Mouse (Mus musculus) fat pad, adult 2 months (tissue): ENCODE data around the gene Cmah.
"Not testable (repeated sequence)": the region's sequence is repeated elsewhere in the genome, so short reads cannot be mapped to it uniquely, and the experiment has no call there.

Experiments used
- DNase-seq: peaks from one replicate; pipeline ENCODE4 v3.0.0-alpha.2; 2011; ENCODE audit warnings: low read depth, low spot score; ENCODE audit errors: extremely low read depth

Gene Cmah

GRCm38 (mm10) chr13:24339907-24340306, 12.7 kb downstream of the Cmah start:
- DNase-seq: no peak

DNA sequence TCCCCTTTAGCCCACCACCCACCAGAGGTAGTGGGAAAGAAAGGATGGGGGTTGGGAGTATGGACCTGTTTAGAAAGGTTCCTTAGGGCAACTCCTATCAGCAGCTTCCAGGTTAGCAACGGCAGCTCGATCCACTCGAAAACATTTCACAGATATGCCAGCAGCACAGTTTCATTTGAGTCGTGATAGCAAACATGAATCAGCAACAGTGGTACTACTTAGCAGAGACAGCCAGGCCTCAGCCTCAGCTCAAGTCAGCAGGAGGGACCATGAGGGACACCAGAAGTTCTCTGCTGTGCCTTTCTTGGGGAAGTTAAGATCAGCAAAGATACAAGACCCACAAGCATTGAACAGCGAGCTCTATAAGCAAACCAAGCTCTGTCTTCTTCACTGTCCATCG, 13.3 kb downstream of the Cmah start:
- no peak for DNase-seq

- no peak for DNase-seq
Measured at GRCm38 (mm10) chr13:24342091-24342490, 14.9 kb downstream of the Cmah start.

DNA sequence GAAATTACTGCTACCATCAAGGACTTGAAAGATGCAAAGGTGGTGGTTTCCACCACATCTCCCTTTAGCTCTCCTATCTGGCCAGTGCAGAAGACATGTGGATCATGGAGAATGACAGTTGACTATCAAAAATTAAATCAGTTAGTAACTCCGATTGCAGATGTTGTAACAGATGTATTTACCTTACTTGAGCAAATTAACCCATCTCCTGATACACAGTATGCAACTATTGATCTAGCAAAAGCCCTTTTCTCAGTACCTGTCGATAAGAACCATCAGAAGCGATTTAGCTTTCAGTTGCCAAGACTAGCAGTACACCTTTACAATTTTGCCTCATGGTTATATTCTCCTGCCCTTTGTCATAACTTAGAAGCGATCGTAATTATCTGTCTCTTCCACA, 25.8 kb downstream of the Cmah start:
- DNase-seq: no peak

- DNase-seq: no peak
Measured at GRCm38 (mm10) chr13:24354751-24355150, 27.5 kb downstream of the Cmah start.

- DNase-seq: no peak
Measured at GRCm38 (mm10) chr13:24359181-24359580, 32.0 kb downstream of the Cmah start.

- peak; percentile 30 for DNase-seq
Measured at GRCm38 (mm10) chr13:24365191-24365590, 38.0 kb downstream of the Cmah start.

GRCm38 (mm10) chr13:24372893-24373599, 45.8 kb downstream of the Cmah start:
- DNase-seq: no peak

GRCm38 (mm10) chr13:24374606-24375005, 47.4 kb downstream of the Cmah start:
- not testable (repeated sequence) for DNase-seq

DNA sequence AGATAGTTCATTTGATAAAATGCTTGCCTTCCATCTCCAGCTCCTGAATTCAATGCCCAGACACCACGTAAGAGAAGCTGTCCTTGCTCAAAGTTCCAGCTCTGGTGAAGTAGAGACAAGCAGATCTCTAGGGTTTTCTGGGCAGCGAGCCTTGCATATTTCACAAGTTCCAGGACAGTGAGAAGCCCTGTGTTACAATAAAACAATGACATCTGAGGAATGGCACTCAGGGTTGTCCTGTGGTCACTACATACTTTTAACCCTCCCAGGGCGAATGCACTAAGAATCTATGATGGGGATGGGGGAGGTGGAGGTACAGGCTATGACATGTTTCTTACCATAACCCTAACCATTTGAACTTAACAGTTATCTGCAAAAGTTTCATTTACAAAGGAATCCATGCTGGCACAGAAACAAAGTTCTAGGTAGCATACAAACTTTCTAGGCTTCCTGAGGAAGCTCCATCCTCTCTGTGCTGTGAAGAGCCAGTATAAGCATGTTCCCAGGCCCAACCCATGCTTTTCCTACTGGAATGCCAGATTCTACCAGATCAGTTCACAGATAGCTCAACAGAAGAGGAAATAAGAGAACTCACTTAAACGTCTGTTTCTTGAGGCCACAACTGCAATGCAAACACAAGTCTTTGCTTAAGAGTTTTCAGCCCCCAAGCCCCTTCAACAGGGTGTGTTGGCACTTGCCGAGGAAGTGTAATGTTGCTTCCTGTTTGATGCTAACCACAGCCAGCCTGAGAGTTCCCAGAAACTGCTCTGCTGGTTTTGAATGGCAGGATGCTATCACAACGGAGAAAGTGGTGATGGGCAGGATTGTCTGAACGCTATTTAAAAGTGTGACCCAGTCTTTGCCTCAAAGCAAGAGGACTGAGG, 48.4 kb downstream of the Cmah start:
- DNase-seq: no peak

DNA sequence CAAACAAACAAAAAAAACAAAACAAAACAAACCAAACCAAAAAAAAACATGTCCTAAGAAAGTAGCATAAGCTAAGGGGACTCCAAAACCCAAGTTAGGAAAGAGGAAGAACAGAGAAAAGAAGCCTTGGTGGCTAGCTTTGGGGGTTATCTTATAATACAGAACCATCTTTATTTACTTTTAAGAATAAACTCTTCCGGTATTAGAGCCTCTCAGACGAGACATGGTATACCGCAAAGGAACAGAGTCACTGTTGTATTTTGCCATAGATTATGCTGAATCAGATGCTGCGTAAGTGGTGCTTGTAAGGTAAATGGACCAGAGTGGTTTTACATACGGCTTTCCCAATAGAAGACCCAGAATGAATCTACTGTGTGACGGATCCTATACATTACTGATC, 53.5 kb downstream of the Cmah start:
- DNase-seq: no peak

GRCm38 (mm10) chr13:24383885-24384284, 56.7 kb downstream of the Cmah start:
- no peak for DNase-seq

- peak; percentile 40 for DNase-seq
Measured at GRCm38 (mm10) chr13:24391892-24392291, 64.7 kb downstream of the Cmah start.

DNA sequence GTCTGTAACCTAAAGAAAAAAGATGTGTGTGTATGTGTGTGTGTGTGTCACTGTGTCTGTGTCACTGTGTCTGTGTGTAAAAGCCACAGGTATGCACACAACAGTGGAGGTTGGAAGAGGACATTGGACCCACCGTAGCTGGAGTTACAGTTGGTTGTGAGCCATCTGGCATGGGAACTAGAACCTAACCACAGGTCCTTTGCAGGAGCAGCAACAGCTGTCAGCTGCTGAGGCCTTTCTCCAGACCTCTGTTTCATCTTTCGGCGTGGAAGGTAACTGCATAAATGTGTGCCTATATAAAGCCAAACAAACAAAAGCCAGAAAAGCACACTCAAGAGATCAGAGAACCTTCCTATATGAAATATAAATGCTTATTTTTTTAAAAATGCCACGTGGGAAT, 65.5 kb downstream of the Cmah start:
- no peak for DNase-seq

DNA sequence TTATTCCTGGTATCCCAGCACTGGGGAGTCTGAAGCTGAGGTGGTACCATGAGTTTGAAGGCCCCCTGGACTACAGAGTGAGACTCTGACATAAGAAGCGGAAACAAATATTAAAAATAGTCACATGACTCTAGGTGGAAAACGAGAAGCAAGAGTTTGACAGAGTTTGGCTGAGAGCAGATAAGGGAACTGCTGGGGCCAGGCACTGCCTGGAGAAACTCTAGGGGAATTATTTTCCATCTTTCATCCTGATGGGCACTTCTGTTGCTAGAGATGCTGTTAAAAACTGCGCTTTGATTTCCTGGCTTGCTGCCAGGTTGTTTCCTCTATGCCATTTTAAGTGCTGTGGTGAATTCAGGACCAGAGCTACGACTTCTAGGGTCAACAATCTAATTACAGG, 65.9 kb downstream of the Cmah start:
- DNase-seq: no peak

GRCm38 (mm10) chr13:24395815-24396214, 68.6 kb downstream of the Cmah start:
- DNase-seq: no peak

DNA sequence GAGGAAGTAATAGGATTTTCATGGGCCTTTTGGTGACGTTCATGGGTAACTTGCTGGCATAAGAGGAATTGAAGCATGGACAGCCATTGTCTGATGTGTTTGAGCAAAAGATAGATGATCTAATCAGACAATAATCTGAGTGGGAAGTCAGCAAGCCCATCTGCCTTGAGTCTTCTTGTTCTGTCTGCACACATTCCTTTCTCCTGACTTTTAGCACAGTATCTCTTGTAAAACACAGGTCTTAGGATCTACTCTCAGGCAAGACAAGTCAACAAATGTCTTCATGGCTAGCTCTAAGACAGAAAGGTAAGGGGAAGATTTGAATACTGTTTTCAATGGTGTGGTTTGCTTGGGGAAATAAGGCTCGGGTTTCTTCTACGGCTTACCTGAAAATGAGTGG, 70.0 kb downstream of the Cmah start:
- no peak for DNase-seq

GRCm38 (mm10) chr13:24398488-24398887, 71.3 kb downstream of the Cmah start:
- DNase-seq: no peak

DNA sequence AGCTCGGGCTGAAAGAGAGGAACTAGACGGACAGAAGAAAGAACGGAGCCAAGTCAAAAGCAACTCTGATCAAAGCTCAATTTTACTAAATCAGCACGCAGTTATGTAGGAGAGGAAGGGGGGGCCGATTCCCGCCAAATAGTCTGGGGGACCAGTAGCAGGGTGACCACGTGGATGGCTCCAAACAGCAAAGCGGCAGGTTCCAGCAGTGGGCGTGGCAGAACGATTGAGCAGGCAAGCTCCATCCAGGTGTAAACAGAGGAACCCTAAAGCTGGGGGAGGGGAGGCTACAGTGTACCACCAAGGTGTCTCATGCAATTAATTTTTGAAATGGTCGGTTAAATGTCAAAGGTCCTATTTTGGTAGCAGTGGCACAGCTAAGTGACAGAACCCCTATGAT, 74.6 kb downstream of the Cmah start:
- not testable (repeated sequence) for DNase-seq

DNA sequence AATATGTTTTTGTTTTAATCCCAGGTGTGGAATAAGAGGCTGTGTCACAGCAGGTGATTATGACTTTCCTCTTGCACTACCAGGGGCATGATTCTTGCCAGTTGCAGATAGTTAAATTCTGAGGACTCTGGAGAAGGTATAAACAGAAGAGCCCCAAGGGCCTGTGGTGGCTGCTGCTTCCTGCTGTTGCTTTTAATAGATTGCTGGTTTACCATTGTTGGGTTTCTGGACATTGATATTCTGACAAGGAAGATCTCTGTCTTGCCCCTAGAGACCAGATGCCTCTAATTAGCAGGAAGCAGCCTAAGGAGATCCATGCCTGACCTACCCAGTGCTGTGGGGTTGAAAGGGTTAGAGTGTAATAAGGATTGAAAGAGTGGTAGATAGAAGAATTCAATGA, 75.8 kb downstream of the Cmah start:
- DNase-seq: no peak

- DNase-seq: no peak
Measured at GRCm38 (mm10) chr13:24406847-24407246, 79.6 kb downstream of the Cmah start.

GRCm38 (mm10) chr13:24414635-24415206, 87.5 kb downstream of the Cmah start:
- DNase-seq: no peak
